ENCODE assay signal across 12 mouse cellular contexts in genomic region chr5:137529221-137529995, GRCm38 (mm10). TPM values are rescaled to one million over a fixed set of nuclear protein-coding genes. Genes with fewer than 3 reads are reported as not detected.
DNase-seq lines count a peak whose midpoint lies in the region; ATAC-seq lines count a peak whose summit lies in the region.
"Had no signal": no experiment of that assay in that cellular context is flagged by ENCODE, and none has a peak within 500 bp of the region (broad histone marks: within the 10 kb centered on the region; RNA-seq: fewer than 3 reads in every experiment).

No protein-coding gene starts in this region.

- WGBS in kidney, embryonic 14.5 days: 69% methylated on average over 15 of the region's 15 CpGs
- WGBS in embryonic facial prominence, embryonic 12.5 days: 66% methylated on average over 15 of the region's 15 CpGs
- WGBS in hindbrain, embryonic 11.5 days: 70% methylated on average over 15 of the region's 15 CpGs
- 73% methylated on average over 15 of the region's 15 CpGs for WGBS in midbrain, embryonic 11.5 days

- H3K4me2 ChIP-seq in kidney, embryonic 14.5 days (replicated peaks; ENCODE audit: low read depth, low read length): no peak overlapping the region
- peak overlapping the region; percentile 96; the same call in 1 of the 2 replicates for H3K4me2 ChIP-seq in embryonic facial prominence, embryonic 12.5 days (replicated peaks)
- peak overlapping the region; percentile 95; the same call in 1 of the 2 replicates for H3K4me2 ChIP-seq in hindbrain, embryonic 11.5 days (replicated peaks; ENCODE audit: low read depth, low read length)
- peak overlapping the region; percentile 95 for H3K4me2 ChIP-seq in midbrain, embryonic 11.5 days

- H3K27me3 ChIP-seq in kidney, embryonic 14.5 days (ENCODE audit: control insufficient read depth, insufficient read depth, low read length): no peaks in the 10 kb centered on the region
- H3K27me3 ChIP-seq in embryonic facial prominence, embryonic 12.5 days: no peaks in the 10 kb centered on the region
- H3K27me3 ChIP-seq in hindbrain, embryonic 11.5 days (ENCODE audit: control insufficient read depth, insufficient read depth, low read length): no peaks in the 10 kb centered on the region
- no peaks in the 10 kb centered on the region for H3K27me3 ChIP-seq in midbrain, embryonic 11.5 days (ENCODE audit: control insufficient read depth, insufficient read depth, low read length)

- H3K36me3 ChIP-seq in kidney, embryonic 14.5 days (ENCODE audit: control insufficient read depth, insufficient read depth, low read length): peaks cover 56% of the 10 kb centered on the region
- peaks cover 56% of the 10 kb centered on the region for H3K36me3 ChIP-seq in embryonic facial prominence, embryonic 12.5 days
- peaks cover 28% of the 10 kb centered on the region for H3K36me3 ChIP-seq in hindbrain, embryonic 11.5 days (ENCODE audit: control insufficient read depth, insufficient read depth, low read length)
- peaks cover 33% of the 10 kb centered on the region for H3K36me3 ChIP-seq in midbrain, embryonic 11.5 days (ENCODE audit: control insufficient read depth, insufficient read depth, low read length)

- H3K4me3 ChIP-seq in kidney, embryonic 14.5 days (ENCODE audit: low read length): 0 out of 2 replicates have a peak overlapping the region, but pooled peaks have one; percentile 91
- H3K4me3 ChIP-seq in embryonic facial prominence, embryonic 12.5 days: 0 out of 2 replicates have a peak overlapping the region, but pooled peaks have one; percentile 78
- peak overlapping the region; percentile 88 for H3K4me3 ChIP-seq in hindbrain, embryonic 11.5 days (ENCODE audit: low read depth, low read length)
- H3K4me3 ChIP-seq in midbrain, embryonic 11.5 days (ENCODE audit: low read depth, low read length): no peak overlapping the region

- ATAC-seq in kidney, embryonic 14.5 days (ENCODE audit: low FRiP score, low TSS enrichment): no peak
- ATAC-seq in embryonic facial prominence, embryonic 12.5 days (ENCODE audit: insufficient number of reproducible peaks, insufficient read depth, low FRiP score, low TSS enrichment): no peak
- ATAC-seq in hindbrain, embryonic 11.5 days (ENCODE audit: low FRiP score): no peak
- no peak for ATAC-seq in midbrain, embryonic 11.5 days (ENCODE audit: low FRiP score)

- H3K4me1 ChIP-seq in kidney, embryonic 14.5 days (ENCODE audit: control insufficient read depth, insufficient read depth, low read length): peaks cover 16% of the 10 kb centered on the region
- H3K4me1 ChIP-seq in embryonic facial prominence, embryonic 12.5 days: peaks cover 12% of the 10 kb centered on the region
- H3K4me1 ChIP-seq in hindbrain, embryonic 11.5 days (replicated peaks; ENCODE audit: control insufficient read depth, insufficient read depth, low read length): peaks cover 13% of the 10 kb centered on the region; the same call in 1 of the 2 replicates
- H3K4me1 ChIP-seq in midbrain, embryonic 11.5 days (ENCODE audit: control insufficient read depth, insufficient read depth, low read length): peaks cover 22% of the 10 kb centered on the region

- H3K9me3 ChIP-seq in kidney, embryonic 14.5 days (ENCODE audit: control insufficient read depth, low read length): no peaks in the 10 kb centered on the region
- no peaks in the 10 kb centered on the region for H3K9me3 ChIP-seq in embryonic facial prominence, embryonic 12.5 days
- no peaks in the 10 kb centered on the region for H3K9me3 ChIP-seq in hindbrain, embryonic 11.5 days (ENCODE audit: control insufficient read depth, low read length)
- no peaks in the 10 kb centered on the region for H3K9me3 ChIP-seq in midbrain, embryonic 11.5 days (ENCODE audit: control insufficient read depth, low read length)

- no peak overlapping the region for H3K9ac ChIP-seq in kidney, embryonic 14.5 days (ENCODE audit: low read depth, low read length)
- H3K9ac ChIP-seq in embryonic facial prominence, embryonic 12.5 days: no peak overlapping the region
- H3K9ac ChIP-seq in hindbrain, embryonic 11.5 days (ENCODE audit: low read depth, low read length): peak overlapping the region; percentile 97; the same call in 1 of the 2 replicates
- no peak overlapping the region for H3K9ac ChIP-seq in midbrain, embryonic 11.5 days (ENCODE audit: low read length)

- no peak overlapping the region for H3K27ac ChIP-seq in kidney, embryonic 14.5 days (ENCODE audit: low read depth, low read length)
- H3K27ac ChIP-seq in embryonic facial prominence, embryonic 12.5 days: no peak overlapping the region
- H3K27ac ChIP-seq in hindbrain, embryonic 11.5 days (ENCODE audit: low read depth, low read length): peak overlapping the region; percentile 97; the same call in 1 of the 2 replicates
- H3K27ac ChIP-seq in midbrain, embryonic 11.5 days (ENCODE audit: low read depth, low read length): 0 out of 2 replicates have a peak overlapping the region, but pooled peaks have one; percentile 0

- DNase-seq in kidney, adult 8-10 months: no peak
- no peak for DNase-seq in hindbrain, embryonic 11.5 days (ENCODE audit: low spot score)
- DNase-seq in midbrain, embryonic 11.5 days (ENCODE audit: low spot score, missing footprints): no peak
- DNase-seq in adrenal gland, postnatal 14 days: no peak
- DNase-seq in right cerebral cortex, postnatal 36 days (ENCODE audit: low spot score in 2 of 2): no peak
- DNase-seq in gastrocnemius, adult 18-20 months (ENCODE audit: low spot score): no peak

RNA-seq across cellular contexts. Expression of gene Epo, which starts 3.6 kb away (rescaled TPM):
- not detected in 2 replicates for polyA plus RNA-seq in kidney, embryonic 14.5 days (2014; fragmentation: Nextera tagmentation; extraction: Ambion mirVana)
- 0.34 and 0.47 TPM in 2 replicates for polyA plus RNA-seq in embryonic facial prominence, embryonic 12.5 days (2016; fragmentation: Nextera tagmentation; extraction: Ambion mirVana)
- polyA plus RNA-seq in hindbrain, embryonic 11.5 days (2014; fragmentation: Nextera tagmentation; extraction: Ambion mirVana): 0.38 and 1.1 TPM in 2 replicates
- 0.72 and 1.4 TPM in 2 replicates for polyA plus RNA-seq in midbrain, embryonic 11.5 days (2014; fragmentation: Nextera tagmentation; extraction: Ambion mirVana)
- total RNA-seq in adrenal gland, postnatal 14 days (2021): not detected in 2 replicates
- total RNA-seq in gastrocnemius, adult 18-20 months (2021): not detected
- total RNA-seq: left cerebral cortex, postnatal 10 days had no signal
- polyA plus RNA-seq: heart, postnatal 0 days; testis, adult 2 months had no signal

RNA-seq across cellular contexts. Expression of gene Gnb2, which starts 3.9 kb away (rescaled TPM):
- 427 and 433 TPM in 2 replicates for polyA plus RNA-seq in kidney, embryonic 14.5 days (2014; fragmentation: Nextera tagmentation; extraction: Ambion mirVana)
- polyA plus RNA-seq in embryonic facial prominence, embryonic 12.5 days (2016; fragmentation: Nextera tagmentation; extraction: Ambion mirVana): 382 and 409 TPM in 2 replicates
- 475 and 483 TPM in 2 replicates for polyA plus RNA-seq in hindbrain, embryonic 11.5 days (2014; fragmentation: Nextera tagmentation; extraction: Ambion mirVana)
- 432 and 501 TPM in 2 replicates for polyA plus RNA-seq in midbrain, embryonic 11.5 days (2014; fragmentation: Nextera tagmentation; extraction: Ambion mirVana)
- total RNA-seq in adrenal gland, postnatal 14 days (2021): 574 and 611 TPM in 2 replicates
- total RNA-seq in gastrocnemius, adult 18-20 months (2021): 100 to 1,000 TPM; 111 to 134 TPM

RNA-seq across cellular contexts. Expression of gene Gigyf1, which starts 11.1 kb away (rescaled TPM):
- polyA plus RNA-seq in kidney, embryonic 14.5 days (2014; fragmentation: Nextera tagmentation; extraction: Ambion mirVana): 16.0 and 18.6 TPM in 2 replicates
- 17.4 and 18.1 TPM in 2 replicates for polyA plus RNA-seq in embryonic facial prominence, embryonic 12.5 days (2016; fragmentation: Nextera tagmentation; extraction: Ambion mirVana)
- 10.6 and 15.4 TPM in 2 replicates for polyA plus RNA-seq in hindbrain, embryonic 11.5 days (2014; fragmentation: Nextera tagmentation; extraction: Ambion mirVana)
- polyA plus RNA-seq in midbrain, embryonic 11.5 days (2014; fragmentation: Nextera tagmentation; extraction: Ambion mirVana): 10.5 and 10.6 TPM in 2 replicates
- 30.5 and 36.6 TPM in 2 replicates for total RNA-seq in adrenal gland, postnatal 14 days (2021)
- 10 to 100 TPM; 19.9 to 23.5 TPM for total RNA-seq in gastrocnemius, adult 18-20 months (2021)

RNA-seq across cellular contexts. Expression of gene Actl6b, which starts 23.9 kb away (rescaled TPM):
- polyA plus RNA-seq in kidney, embryonic 14.5 days (2014; fragmentation: Nextera tagmentation; extraction: Ambion mirVana): not detected in 2 replicates
- polyA plus RNA-seq in embryonic facial prominence, embryonic 12.5 days (2016; fragmentation: Nextera tagmentation; extraction: Ambion mirVana): 6.1 and 9.3 TPM in 2 replicates
- polyA plus RNA-seq in hindbrain, embryonic 11.5 days (2014; fragmentation: Nextera tagmentation; extraction: Ambion mirVana): 45.4 and 47.6 TPM in 2 replicates
- 30.6 and 31.1 TPM in 2 replicates for polyA plus RNA-seq in midbrain, embryonic 11.5 days (2014; fragmentation: Nextera tagmentation; extraction: Ambion mirVana)
- total RNA-seq in adrenal gland, postnatal 14 days (2021): 2.8 and 3.8 TPM in 2 replicates
- total RNA-seq in gastrocnemius, adult 18-20 months (2021): not detected
- total RNA-seq: ES-E14 had no signal
- polyA plus RNA-seq: heart, postnatal 0 days had no signal

RNA-seq across cellular contexts. Expression of gene Pop7, which starts 27.1 kb away (rescaled TPM):
- polyA plus RNA-seq in kidney, embryonic 14.5 days (2014; fragmentation: Nextera tagmentation; extraction: Ambion mirVana): 57.8 and 69.5 TPM in 2 replicates
- 54.0 and 56.4 TPM in 2 replicates for polyA plus RNA-seq in embryonic facial prominence, embryonic 12.5 days (2016; fragmentation: Nextera tagmentation; extraction: Ambion mirVana)
- 55.2 and 60.6 TPM in 2 replicates for polyA plus RNA-seq in hindbrain, embryonic 11.5 days (2014; fragmentation: Nextera tagmentation; extraction: Ambion mirVana)
- 54.8 and 57.4 TPM in 2 replicates for polyA plus RNA-seq in midbrain, embryonic 11.5 days (2014; fragmentation: Nextera tagmentation; extraction: Ambion mirVana)
- 22.3 and 26.2 TPM in 2 replicates for total RNA-seq in adrenal gland, postnatal 14 days (2021)
- 10 to 100 TPM in 1 of 2 experiments, 1 to 10 TPM in 1; 8.9 to 10.8 TPM for total RNA-seq in gastrocnemius, adult 18-20 months (2021)

Comparison
In these comparisons a context has a peak if more than half of its experiments do, and no peak if none do; other contexts are left out.
1. H3K27ac ChIP-seq: peak in hindbrain, embryonic 11.5 days (single experiment) and midbrain, embryonic 11.5 days (single experiment); none in kidney, embryonic 14.5 days (single experiment) and embryonic facial prominence, embryonic 12.5 days (single experiment).